Mouse (Mus musculus) C2C12 (cell line): Measurements from ENCODE around the gene Mrpl32.

Source experiments
- CTCF ChIP-seq: IDR thresholded peaks from one replicate; pipeline ENCODE4 v1.5.1; 2011; ENCODE audit not compliant: control insufficient read depth, insufficient read depth, insufficient read length
- MAX ChIP-seq: IDR thresholded peaks from one replicate; pipeline ENCODE4 v1.6.1; 2011; ENCODE audit warnings: mild to moderate bottlenecking, control low read depth
- MYOD1 ChIP-seq: IDR thresholded peaks from one replicate; pipeline ENCODE4 v1.6.1; 2011; ENCODE audit warnings: low read depth; ENCODE audit not compliant: control insufficient read depth, insufficient read length
- USF1 ChIP-seq: IDR thresholded peaks from one replicate; pipeline ENCODE4 v1.6.1; 2011; ENCODE audit warnings: low read depth, mild to moderate bottlenecking, control low read depth, moderate library complexity

- TF ChIP-seq CTCF: no peak
- no peak for TF ChIP-seq USF1
- no peak for TF ChIP-seq MAX
- no peak for TF ChIP-seq MYOD1
These were observed 5.3 kb downstream of the Mrpl32 start for GRCm38 (mm10) chr13:14607616-14608015.
